Mouse (Mus musculus) fat pad, adult 2 months (tissue): ENCODE data around the gene Vmn1r67.
A peak's percentile ranks its signal among the peaks of the same experiment; 100 is the strongest.

Source experiments
- DNase-seq: peaks from one replicate; pipeline ENCODE4 v3.0.0-alpha.2; 2011; ENCODE audit warnings: low read depth, low spot score; ENCODE audit errors: extremely low read depth

Gene Vmn1r67

GRCm38 (mm10) chr7:10443031-10443430, at the start of gene Vmn1r67:
Gene Vmn1r67 (plus strand): TSS chr7:10443331.
- no peak for DNase-seq

- DNase-seq, result no peak
Measured at GRCm38 (mm10) chr7:10458166-10458565, 15.0 kb downstream of the Vmn1r67 start.

GRCm38 (mm10) chr7:10479813-10480212, 36.7 kb downstream of the Vmn1r67 start:
- no peak for DNase-seq

- DNase-seq, result no peak
Measured at GRCm38 (mm10) chr7:10480588-10481233, 37.6 kb downstream of the Vmn1r67 start.

GRCm38 (mm10) chr7:10494786-10495521, 51.8 kb downstream of the Vmn1r67 start, which contains the start of gene Zik1:
Gene Zik1 (minus strand): TSS chr7:10495394.
- DNase-seq, result peak; percentile 5

- DNase-seq, result no peak
Measured at GRCm38 (mm10) chr7:10495578-10495977, 52.4 kb downstream of the Vmn1r67 start.
